Mouse (Mus musculus) olfactory bulb, adult 2 months (tissue): ENCODE results near the gene Slc17a8.

ENCODE experiments used
- CTCF ChIP-seq: fragments of 200-500 bp; IDR thresholded peaks from 2 replicates; pipeline ENCODE4 v1.5.1; 2012; ENCODE audit warnings: low read depth, mild to moderate bottlenecking, low read length, moderate library complexity; ENCODE audit not compliant: insufficient read depth
- POLR2A ChIP-seq: fragments of 200-500 bp; IDR thresholded peaks from 2 replicates; pipeline ENCODE4 v1.6.1; 2012; ENCODE audit warnings: mild to moderate bottlenecking, low read depth, low read length, moderate library complexity; ENCODE audit not compliant: insufficient read depth

- TF ChIP-seq CTCF, result no peak
- TF ChIP-seq POLR2A, result no peak
These were observed 46.5 kb upstream of the Slc17a8 start for GRCm38 (mm10) chr10:89667571-89667970.
